Mouse (Mus musculus) ES-Bruce4 (cell line): ENCODE data around the gene Il22ra2.

Source experiments
- CTCF ChIP-seq: IDR thresholded peaks from one replicate; pipeline ENCODE4 v1.8.1; 2011; ENCODE audit warnings: low read depth, low read length
- EP300 ChIP-seq: IDR thresholded peaks from 2 replicates; pipeline ENCODE4 v1.6.1; 2011; ENCODE audit warnings: low read depth, low read length; ENCODE audit not compliant: insufficient read depth

DNA sequence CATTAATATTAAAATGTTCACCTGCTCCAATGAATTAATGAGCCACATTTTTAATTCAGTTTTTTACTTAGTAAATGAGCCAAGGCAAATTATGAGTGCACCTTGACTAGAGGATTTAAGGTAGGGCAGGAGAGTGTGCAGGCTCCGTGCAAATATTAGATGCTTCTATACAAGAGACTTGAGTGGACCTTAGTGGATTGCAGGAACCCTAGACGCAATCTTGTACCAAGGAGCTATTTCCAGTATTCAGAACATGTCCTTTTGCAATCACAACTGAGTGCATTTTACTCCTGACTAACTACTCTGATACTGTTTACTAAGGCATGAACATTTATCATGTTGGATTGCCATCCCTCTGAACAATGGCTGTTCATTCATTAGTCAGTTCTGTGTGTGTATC lies 10.2 kb upstream of the Il22ra2 start:
- TF ChIP-seq EP300 (no peak), CTCF (no peak)
